Comparison of ENCODE assay signal across 24 mouse cellular contexts in the genomic region with DNA sequence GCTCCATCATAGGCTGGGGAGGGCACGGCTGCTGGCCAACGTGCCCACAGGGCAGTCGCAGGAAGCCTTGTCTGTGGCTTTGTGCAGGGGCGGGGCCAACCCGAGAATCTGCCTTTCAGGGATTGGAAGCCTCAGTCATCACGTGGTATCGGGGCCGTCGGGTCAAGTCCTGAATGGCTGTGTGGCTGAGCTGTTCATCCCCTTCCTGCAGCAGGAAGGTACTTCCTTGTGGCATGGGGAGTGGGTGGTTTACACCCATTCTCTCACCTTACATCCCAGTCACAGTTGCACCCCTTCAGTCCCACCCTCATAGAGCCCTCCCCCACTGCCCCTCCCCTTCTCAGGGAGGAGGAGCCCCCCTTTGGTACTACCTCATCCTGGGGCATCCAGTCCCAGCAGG. TPM values are rescaled to one million over a fixed set of nuclear protein-coding genes. Genes with fewer than 3 reads are reported as not detected.
DNase-seq lines count a peak whose midpoint lies in the region; TF ChIP-seq lines count a peak whose summit lies in the region.
"Had no signal": no experiment of that assay in that cellular context is flagged by ENCODE, and none has a peak within 500 bp of the region (broad histone marks: within the 10 kb centered on the region; RNA-seq: fewer than 3 reads in every experiment).

No protein-coding gene starts in this region.

- intact Hi-C loops in gastrocnemius, postnatal 36 days (cut with DNase I), result no loop called here

- DNase-seq in 416B (ENCODE audit: low read depth) (peak; percentile 70), ES-E14 (ENCODE audit: low read depth, low spot score) (peak; percentile 70), WW6 (ENCODE audit: low read depth, low spot score) (peak; percentile 74)
- DNase-seq in gastrocnemius, postnatal 36 days, result no peak
- DNase-seq in cerebellum, postnatal 36 days, result no peak
- no peak for DNase-seq in retina, postnatal 1 day
- DNase-seq in kidney, adult 9 months, result no peak
- DNase-seq: adrenal gland, adult 8-10 months; adrenal gland, postnatal 14 days; adrenal gland, postnatal 36 days; B cell, adult 2 months; cerebellum, adult 11-12 months; cerebellum, adult 2 months; cerebellum, adult 9-10 months; cerebellum, postnatal 10 days; cerebellum, postnatal 25 days; embryo, embryonic 11 days had no signal

- no peak for TF ChIP-seq CTCF in E14TG2a.4 (conservative IDR thresholded peaks at IDR 0.05; ENCODE audit: low read length)

- H3K9me3 ChIP-seq in E14TG2a.4 (ENCODE audit: low read length), result no peaks in the 10 kb centered on the region
- no peaks in the 10 kb centered on the region for H3K9me3 ChIP-seq in ES-E14 (ENCODE audit: control insufficient read depth, insufficient read depth, low read depth, low read length)

- peaks cover 56% of the 10 kb centered on the region for H3K4me1 ChIP-seq in E14TG2a.4 (replicated peaks; ENCODE audit: low read depth, low read length)
- H3K4me1 ChIP-seq in ES-E14 (ENCODE audit: control insufficient read depth in 2 of 2, insufficient read depth in 2 of 2, low read length in 2 of 2, poor library complexity in 1 of 2), result peaks cover 0 to 5% of the 10 kb centered on the region in 2 experiments; a peak in 1 of 4 replicates
- H3K4me1 ChIP-seq: embryonic facial prominence, embryonic 13.5 days; embryonic facial prominence, embryonic 15.5 days; forebrain, embryonic 12.5 days had no signal

- in situ Hi-C loops in ES-E14 (cut with MboI; ENCODE audit: low sequenced_read_pairs in 2 of 2, unreplicated experiment in 2 of 2), result no loop called here

- H3K27me3 ChIP-seq in E14TG2a.4 (ENCODE audit: insufficient read depth, low read length), result no peaks in the 10 kb centered on the region
- H3K27me3 ChIP-seq: CH12.LX; embryonic facial prominence, embryonic 13.5 days; embryonic facial prominence, embryonic 15.5 days; forebrain, embryonic 12.5 days had no signal

- H3K36me3 ChIP-seq in E14TG2a.4 (ENCODE audit: insufficient read depth, low read length) (peaks cover 95% of the 10 kb centered on the region), ES-E14 (ENCODE audit: control insufficient read depth, insufficient read depth, low read length, poor library complexity, severe bottlenecking) (peaks cover 55% of the 10 kb centered on the region)

- H3K4me3 ChIP-seq in E14TG2a.4 (replicated peaks; ENCODE audit: low read length) (peak overlapping the region; percentile 67), ES-E14 (ENCODE audit: insufficient read depth in 1 of 2, low read depth in 1 of 2, low read length in 2 of 2, poor library complexity in 1 of 2, severe bottlenecking in 1 of 2) (0 out of 4 replicates have a peak overlapping the region, but pooled peaks of 1 of the 2 experiments have one; percentile 33)
- H3K4me3 ChIP-seq: embryonic facial prominence, embryonic 13.5 days; embryonic facial prominence, embryonic 15.5 days; erythroblast, embryonic 14.5 days; forebrain, embryonic 10.5 days; forebrain, embryonic 12.5 days had no signal

- no peak overlapping the region for H3K27ac ChIP-seq in ES-E14 (ENCODE audit: insufficient read depth, low read depth, low read length, poor library complexity, severe bottlenecking)
- H3K27ac ChIP-seq: embryonic facial prominence, embryonic 13.5 days; embryonic facial prominence, embryonic 15.5 days; forebrain, embryonic 10.5 days; forebrain, embryonic 12.5 days had no signal

- H3K9ac ChIP-seq in ES-E14 (ENCODE audit: insufficient read depth, low read depth, low read length, poor library complexity, severe bottlenecking), result no peak overlapping the region
- H3K9ac ChIP-seq: embryonic facial prominence, embryonic 13.5 days; embryonic facial prominence, embryonic 15.5 days; forebrain, embryonic 12.5 days had no signal

TF ChIP-seq in ES-E14, 5 proteins besides CTCF, POLR2A, EP300 and RAD21:
- TF ChIP-seq MAFK (IDR thresholded peaks at IDR 0.05; ENCODE audit: insufficient read depth, low read depth, low read length) (no peak), CHD2 (IDR thresholded peaks at IDR 0.05; ENCODE audit: low read depth, low read length) (no peak), ZNF384 (IDR thresholded peaks at IDR 0.05; ENCODE audit: low read depth, low read length) (no peak), ZC3H11A (IDR thresholded peaks at IDR 0.05; ENCODE audit: borderline replicate concordance, low read depth, low read length) (no peak), HCFC1 (IDR thresholded peaks at IDR 0.05; ENCODE audit: borderline replicate concordance, insufficient read depth, low read length) (no peak)

RNA-seq across cellular contexts. Expression of a gene that starts 16.6 kb away (rescaled TPM):
- total RNA-seq in ES-E14 (2012; rRNA removed), result 112 and 163 TPM in 2 replicates
- total RNA-seq in gastrocnemius, postnatal 36 days (2021), result 10 to 100 TPM; 25.5 to 28.8 TPM

RNA-seq across cellular contexts. Expression of a gene that starts 22.4 kb away (rescaled TPM):
- total RNA-seq in ES-E14 (2012; rRNA removed), result 2,284 and 2,327 TPM in 2 replicates
- 100 to 1,000 TPM; 533 to 598 TPM for total RNA-seq in gastrocnemius, postnatal 36 days (2021)

RNA-seq across cellular contexts. Expression of a gene that starts 50.0 kb away (rescaled TPM):
- 44.7 and 58.7 TPM in 2 replicates for total RNA-seq in ES-E14 (2012; rRNA removed)
- total RNA-seq in gastrocnemius, postnatal 36 days (2021), result 10 to 100 TPM; 31.8 to 32.8 TPM

Comparison
In these comparisons a context has a peak if more than half of its experiments do, and no peak if none do; other contexts are left out.
1. DNase-seq: peak in 416B (single experiment), ES-E14 (single experiment) and WW6 (single experiment); none in gastrocnemius, postnatal 36 days (0 of 2), cerebellum, postnatal 36 days (0 of 2), retina, postnatal 1 day (single experiment) and kidney, adult 9 months (single experiment).